Mouse (Mus musculus) stomach, embryonic 16.5 days (tissue): ENCODE measurements around the gene Llph. TPM values are rescaled to one million over a fixed set of nuclear protein-coding genes. Genes with fewer than 3 reads are reported as not detected.

Source experiments
- ATAC-seq: fragments of 200-750 bp; cut with Nextera tagmentation; 2 replicates; pipeline ENCODE4 v1.8.0; 2017; ENCODE audit warnings: moderate number of reproducible peaks, moderate TSS enrichment; ENCODE audit not compliant: insufficient read depth, low FRiP score
- H3K27ac ChIP-seq: fragments of 300-500 bp; sonication (generic); 2 replicates; pipeline ENCODE4 v1.5.1; 2014; ENCODE audit warnings: low read length
- H3K27me3 ChIP-seq: fragments of 300-500 bp; sonication (generic); 2 replicates; pipeline ENCODE4 v1.6.1; 2014; ENCODE audit warnings: low read length, control low read depth, mixed read lengths; ENCODE audit not compliant: control insufficient read depth, insufficient read depth
- H3K36me3 ChIP-seq: fragments of 300-500 bp; sonication (generic); 2 replicates; pipeline ENCODE4 v1.6.1; 2014; ENCODE audit warnings: low read length; ENCODE audit not compliant: control insufficient read depth, insufficient read depth
- H3K4me1 ChIP-seq: fragments of 300-500 bp; sonication (generic); 2 replicates; pipeline ENCODE4 v1.6.1; 2014; ENCODE audit warnings: low read length, control low read depth, mixed read lengths; ENCODE audit not compliant: control insufficient read depth, insufficient read depth
- H3K4me2 ChIP-seq: fragments of 300-500 bp; sonication (generic); 2 replicates; pipeline ENCODE4 v1.6.1; 2014; ENCODE audit warnings: low read depth, low read length, mixed read lengths
- H3K4me3 ChIP-seq: fragments of 300-500 bp; sonication (generic); replicated peaks from 2 replicates; pipeline ENCODE4 v1.5.1; 2014; ENCODE audit warnings: mild to moderate bottlenecking, low read length
- H3K9ac ChIP-seq: fragments of 300-500 bp; sonication (generic); 2 replicates; pipeline ENCODE4 v1.6.1; 2014; ENCODE audit warnings: low read length
- H3K9me3 ChIP-seq: fragments of 300-500 bp; sonication (generic); replicated peaks from 2 replicates; pipeline ENCODE4 v1.6.1; 2016; ENCODE audit warnings: low read length, control low read depth; ENCODE audit not compliant: control insufficient read depth
- WGBS: fragments of 180-500 bp; shearing (Covaris S2); extraction: QIAGEN DNeasy Blood & Tissue Kit; methylation state at CpG from one replicate; pipeline ENCODE4 v1.1.7; 2014; 5-methylcytosine and 5-hydroxymethylcytosine counted together
- polyA plus RNA-seq: library from polyadenylated mRNA; unstranded; fragments of >200 nt; fragmentation: Nextera tagmentation; extraction: Ambion mirVana; gene quantifications from 2 replicates; pipeline ENCODE4 v1.2.1, GENCODE M21; 2015

Gene Llph
- polyA plus RNA-seq, 1 experiment from 2014 or later, result 53.7 TPM

DNA sequence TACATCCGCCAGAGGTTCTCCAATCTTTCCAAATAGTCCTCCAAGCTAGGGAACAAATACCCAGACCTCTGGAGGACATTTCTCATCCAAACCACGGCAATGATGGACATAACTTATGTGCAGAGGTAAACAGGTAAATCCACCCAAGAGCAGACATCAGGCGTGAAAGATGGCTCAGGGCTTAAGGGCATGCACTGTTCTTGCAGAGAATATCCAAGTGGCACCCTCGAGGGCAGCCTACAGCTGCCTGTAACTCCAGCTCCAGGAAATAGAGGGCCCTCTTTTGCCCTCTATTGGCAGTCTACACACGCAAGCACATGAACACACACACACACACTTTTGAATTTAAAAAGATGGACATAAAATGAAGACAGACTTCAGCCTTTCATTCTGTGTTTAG lies 54.8 kb downstream of the Llph start:
- 80% methylated on average over 5 of the region's 5 CpGs for WGBS
- H3K4me1 ChIP-seq, result no peaks in the 10 kb centered on the region
- no peak for ATAC-seq

More for the DNA sequence above, 54.8 kb downstream of the Llph start:
- Histone ChIP-seq H3K9ac (no peak overlapping the region), H3K36me3 (no peaks in the 10 kb centered on the region), H3K9me3 (no peaks in the 10 kb centered on the region), H3K4me3 (no peak overlapping the region), H3K27ac (no peak overlapping the region), H3K4me2 (no peak overlapping the region), H3K27me3 (no peaks in the 10 kb centered on the region)

Other genes with a start within 250 kb of the Llph start
- gene Helb, start 114.1 kb upstream of the Llph start, polyA plus RNA-seq, result 6.3 TPM in 2 replicates
- 126 and 145 TPM in 2 replicates for gene Tmbim4, start 25.5 kb upstream of the Llph start, polyA plus RNA-seq
- 1.1 TPM in 2 replicates for gene Irak3, start 24.9 kb upstream of the Llph start, polyA plus RNA-seq
- gene Hmga2, start 249.4 kb downstream of the Llph start, polyA plus RNA-seq, result 15.8 and 17.7 TPM in 2 replicates